Mouse (Mus musculus): Measurements from ENCODE around the gene Cyp11a1. TPM values are rescaled to one million over a fixed set of nuclear protein-coding genes. Genes with fewer than 3 reads are reported as not detected.
A peak's percentile ranks its signal among the peaks of the same experiment; 100 is the strongest.

The Cyp11a1 gene
- polyA plus RNA-seq, 1 experiment from 2014 or later: 0.74 TPM

GRCm38 (mm10) chr9:58059920-58060319, 53.7 kb downstream of the Cyp11a1 start:
- peaks cover 3% of the 10 kb centered on the region; the same call in 1 of the 2 replicates for H3K27me3 ChIP-seq (ENCODE audit: control insufficient read depth, insufficient read depth, low read depth, low read length)
- H3K4me3 ChIP-seq (ENCODE audit: low read length): no peak overlapping the region
- no peak overlapping the region for H3K27ac ChIP-seq (ENCODE audit: low read length)
- 36% methylated on average over 1 of the region's 1 CpGs for WGBS
- no peaks in the 10 kb centered on the region for H3K36me3 ChIP-seq (ENCODE audit: control insufficient read depth, insufficient read depth, low read length)
- no peak overlapping the region for H3K4me2 ChIP-seq (ENCODE audit: low read depth, low read length)
- H3K4me1 ChIP-seq (replicated peaks; ENCODE audit: control insufficient read depth, insufficient read depth, low read length): no peaks in the 10 kb centered on the region
- H3K9ac ChIP-seq (ENCODE audit: low read length): no peak overlapping the region
- no peak for ATAC-seq (ENCODE audit: low read depth)
- no peaks in the 10 kb centered on the region for H3K9me3 ChIP-seq (ENCODE audit: control insufficient read depth, low read length)

GRCm38 (mm10) chr9:58060677-58061667, 54.8 kb downstream of the Cyp11a1 start:
- Histone ChIP-seq H3K36me3 (ENCODE audit: control insufficient read depth, insufficient read depth, low read length) (no peaks in the 10 kb centered on the region), H3K4me2 (ENCODE audit: low read depth, low read length) (no peak overlapping the region), H3K27me3 (ENCODE audit: control insufficient read depth, insufficient read depth, low read depth, low read length) (peaks cover 3% of the 10 kb centered on the region; the same call in 1 of the 2 replicates), H3K27ac (ENCODE audit: low read length) (no peak overlapping the region), H3K4me3 (ENCODE audit: low read length) (no peak overlapping the region), H3K9ac (ENCODE audit: low read length) (no peak overlapping the region), H3K9me3 (ENCODE audit: control insufficient read depth, low read length) (no peaks in the 10 kb centered on the region), H3K4me1 (replicated peaks; ENCODE audit: control insufficient read depth, insufficient read depth, low read length) (no peaks in the 10 kb centered on the region)
- no peak for ATAC-seq (ENCODE audit: low read depth)
- WGBS: 11% methylated on average over 23 of the region's 23 CpGs

GRCm38 (mm10) chr9:58063531-58063930, 57.3 kb downstream of the Cyp11a1 start, which contains the start of gene Stra6:
Gene Stra6, plus strand, starts transcription at chr9:58063788.
- no peak within 1 kb of the TSS for H3K4me3 ChIP-seq (ENCODE audit: low read length)
- ATAC-seq (ENCODE audit: low read depth): no peak
- peaks cover 10% of the 10 kb centered on the region for H3K4me1 ChIP-seq (replicated peaks; ENCODE audit: control insufficient read depth, insufficient read depth, low read length)
- 5% methylated on average over 3 of the region's 3 CpGs for WGBS
- no peaks in the 10 kb centered on the region for H3K36me3 ChIP-seq (ENCODE audit: control insufficient read depth, insufficient read depth, low read length)
- H3K9ac ChIP-seq (ENCODE audit: low read length): no peak within 1 kb of the TSS
- H3K9me3 ChIP-seq (ENCODE audit: control insufficient read depth, low read length): no peaks in the 10 kb centered on the region
- peaks cover 3% of the 10 kb centered on the region; the same call in 1 of the 2 replicates for H3K27me3 ChIP-seq (ENCODE audit: control insufficient read depth, insufficient read depth, low read depth, low read length)
- H3K4me2 ChIP-seq (ENCODE audit: low read depth, low read length): no peak within 1 kb of the TSS
- no peak within 1 kb of the TSS for H3K27ac ChIP-seq (ENCODE audit: low read length)

DNA sequence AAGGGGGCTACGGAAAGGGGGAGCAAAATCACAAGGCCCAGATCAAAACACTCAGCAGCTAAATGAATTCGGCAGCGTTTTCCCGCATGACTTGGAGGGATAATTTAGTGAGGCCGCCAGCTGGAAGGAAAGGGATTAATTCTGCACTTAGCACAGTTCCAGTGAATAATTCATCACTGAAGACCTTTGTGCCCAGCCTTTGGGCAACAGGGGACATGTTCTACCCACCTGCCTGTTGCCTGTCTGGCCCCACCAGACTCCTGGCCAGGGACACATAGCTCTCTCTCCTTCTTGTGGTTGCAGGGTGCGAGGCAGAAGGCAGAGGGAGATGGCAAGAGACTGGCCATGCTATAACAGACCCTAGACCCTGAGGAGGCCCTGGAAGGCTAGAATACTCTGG, 59.3 kb downstream of the Cyp11a1 start:
- Histone ChIP-seq H3K9ac (ENCODE audit: low read length) (no peak overlapping the region), H3K36me3 (ENCODE audit: control insufficient read depth, insufficient read depth, low read length) (no peaks in the 10 kb centered on the region), H3K4me1 (replicated peaks; ENCODE audit: control insufficient read depth, insufficient read depth, low read length) (peaks cover 10% of the 10 kb centered on the region), H3K4me2 (ENCODE audit: low read depth, low read length) (no peak overlapping the region), H3K27me3 (ENCODE audit: control insufficient read depth, insufficient read depth, low read depth, low read length) (peaks cover 3% of the 10 kb centered on the region; the same call in 1 of the 2 replicates), H3K27ac (ENCODE audit: low read length) (no peak overlapping the region), H3K9me3 (ENCODE audit: control insufficient read depth, low read length) (no peaks in the 10 kb centered on the region), H3K4me3 (ENCODE audit: low read length) (no peak overlapping the region)
- ATAC-seq (ENCODE audit: low read depth): no peak
- 50% methylated on average over 6 of the region's 6 CpGs for WGBS

GRCm38 (mm10) chr9:58065977-58066730, 59.9 kb downstream of the Cyp11a1 start:
- no peak overlapping the region for H3K9ac ChIP-seq (ENCODE audit: low read length)
- H3K27me3 ChIP-seq (ENCODE audit: control insufficient read depth, insufficient read depth, low read depth, low read length): peaks cover 1% of the 10 kb centered on the region; the same call in 1 of the 2 replicates
- H3K4me1 ChIP-seq (replicated peaks; ENCODE audit: control insufficient read depth, insufficient read depth, low read length): peaks cover 10% of the 10 kb centered on the region
- H3K27ac ChIP-seq (ENCODE audit: low read length): no peak overlapping the region
- no peaks in the 10 kb centered on the region for H3K36me3 ChIP-seq (ENCODE audit: control insufficient read depth, insufficient read depth, low read length)
- no peak overlapping the region for H3K4me3 ChIP-seq (ENCODE audit: low read length)
- H3K4me2 ChIP-seq (ENCODE audit: low read depth, low read length): no peak overlapping the region
- peak; percentile 45; the same call in 1 of the 2 replicates for ATAC-seq (ENCODE audit: low read depth)
- no peaks in the 10 kb centered on the region for H3K9me3 ChIP-seq (ENCODE audit: control insufficient read depth, low read length)
- 53% methylated on average over 6 of the region's 6 CpGs for WGBS

DNA sequence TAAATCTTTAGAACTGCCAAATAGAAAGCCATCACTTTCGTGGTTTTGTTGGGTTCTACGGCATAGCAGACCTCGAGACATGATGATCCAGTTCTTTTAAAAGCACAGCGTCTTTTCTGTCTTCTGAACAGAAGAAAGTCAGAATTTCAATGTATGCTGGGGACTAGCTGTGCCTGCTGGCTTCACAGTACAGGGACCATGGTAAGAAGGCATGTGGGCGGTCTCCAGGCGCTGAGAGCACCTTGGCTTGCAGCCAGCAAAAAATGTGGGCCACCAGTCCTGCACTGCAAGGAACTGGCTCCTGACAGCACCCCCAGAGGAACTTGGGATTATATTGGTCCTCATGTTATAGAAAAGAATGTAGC, 60.5 kb downstream of the Cyp11a1 start:
- peaks cover 10% of the 10 kb centered on the region for H3K4me1 ChIP-seq (replicated peaks; ENCODE audit: control insufficient read depth, insufficient read depth, low read length)
- no peaks in the 10 kb centered on the region for H3K9me3 ChIP-seq (ENCODE audit: control insufficient read depth, low read length)
- peak; percentile 57; the same call in 1 of the 2 replicates for ATAC-seq (ENCODE audit: low read depth)
- H3K27me3 ChIP-seq (ENCODE audit: control insufficient read depth, insufficient read depth, low read depth, low read length): no peaks in the 10 kb centered on the region; the same call in 1 of the 2 replicates
- no peak overlapping the region for H3K27ac ChIP-seq (ENCODE audit: low read length)
- H3K4me3 ChIP-seq (ENCODE audit: low read length): no peak overlapping the region
- H3K4me2 ChIP-seq (ENCODE audit: low read depth, low read length): no peak overlapping the region
- WGBS: 51% methylated on average over 6 of the region's 6 CpGs
- no peak overlapping the region for H3K9ac ChIP-seq (ENCODE audit: low read length)
- no peaks in the 10 kb centered on the region for H3K36me3 ChIP-seq (ENCODE audit: control insufficient read depth, insufficient read depth, low read length)

DNA sequence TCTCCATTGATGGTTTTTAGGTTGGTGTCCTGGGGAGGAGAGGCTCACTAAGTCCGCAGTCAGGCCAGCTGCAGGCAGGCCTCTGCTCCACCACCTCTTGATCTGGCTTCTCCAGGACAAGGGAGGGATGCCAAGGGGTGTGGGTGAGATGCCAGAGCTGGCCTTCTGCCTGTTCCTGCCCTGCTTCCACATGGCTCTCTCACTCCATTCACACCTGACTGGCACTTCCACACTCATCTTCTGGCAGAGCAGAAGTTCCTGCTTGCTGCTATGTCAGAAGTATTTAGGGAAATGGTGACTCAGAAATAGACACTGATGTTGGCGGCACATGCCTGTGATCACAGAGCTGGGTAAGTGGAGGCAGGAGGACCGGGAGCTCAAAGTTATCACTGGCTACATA, 61.3 kb downstream of the Cyp11a1 start:
- Histone ChIP-seq H3K9me3 (ENCODE audit: control insufficient read depth, low read length) (no peaks in the 10 kb centered on the region), H3K9ac (ENCODE audit: low read length) (no peak overlapping the region), H3K27ac (ENCODE audit: low read length) (no peak overlapping the region), H3K4me2 (ENCODE audit: low read depth, low read length) (no peak overlapping the region), H3K27me3 (ENCODE audit: control insufficient read depth, insufficient read depth, low read depth, low read length) (no peaks in the 10 kb centered on the region), H3K4me1 (replicated peaks; ENCODE audit: control insufficient read depth, insufficient read depth, low read length) (peaks cover 10% of the 10 kb centered on the region), H3K36me3 (ENCODE audit: control insufficient read depth, insufficient read depth, low read length) (no peaks in the 10 kb centered on the region), H3K4me3 (ENCODE audit: low read length) (no peak overlapping the region)
- no peak for ATAC-seq (ENCODE audit: low read depth)
- WGBS: 78% methylated on average over 3 of the region's 3 CpGs

- no peak for ATAC-seq (ENCODE audit: low read depth)
- 41% methylated on average over 3 of the region's 3 CpGs for WGBS
- Histone ChIP-seq H3K27me3 (ENCODE audit: control insufficient read depth, insufficient read depth, low read depth, low read length) (no peaks in the 10 kb centered on the region), H3K9me3 (ENCODE audit: control insufficient read depth, low read length) (no peaks in the 10 kb centered on the region), H3K4me3 (ENCODE audit: low read length) (no peak overlapping the region), H3K4me1 (replicated peaks; ENCODE audit: control insufficient read depth, insufficient read depth, low read length) (no peaks in the 10 kb centered on the region), H3K27ac (ENCODE audit: low read length) (no peak overlapping the region), H3K4me2 (ENCODE audit: low read depth, low read length) (no peak overlapping the region), H3K9ac (ENCODE audit: low read length) (no peak overlapping the region), H3K36me3 (ENCODE audit: control insufficient read depth, insufficient read depth, low read length) (no peaks in the 10 kb centered on the region)
Measured at GRCm38 (mm10) chr9:58074561-58074960, 68.3 kb downstream of the Cyp11a1 start.

Measured in lung, embryonic 16.5 days (tissue).